Mouse (Mus musculus): ENCODE results near the gene Asna1.
A peak's percentile ranks its signal among the peaks of the same experiment; 100 is the strongest.

Asna1 gene

DNA sequence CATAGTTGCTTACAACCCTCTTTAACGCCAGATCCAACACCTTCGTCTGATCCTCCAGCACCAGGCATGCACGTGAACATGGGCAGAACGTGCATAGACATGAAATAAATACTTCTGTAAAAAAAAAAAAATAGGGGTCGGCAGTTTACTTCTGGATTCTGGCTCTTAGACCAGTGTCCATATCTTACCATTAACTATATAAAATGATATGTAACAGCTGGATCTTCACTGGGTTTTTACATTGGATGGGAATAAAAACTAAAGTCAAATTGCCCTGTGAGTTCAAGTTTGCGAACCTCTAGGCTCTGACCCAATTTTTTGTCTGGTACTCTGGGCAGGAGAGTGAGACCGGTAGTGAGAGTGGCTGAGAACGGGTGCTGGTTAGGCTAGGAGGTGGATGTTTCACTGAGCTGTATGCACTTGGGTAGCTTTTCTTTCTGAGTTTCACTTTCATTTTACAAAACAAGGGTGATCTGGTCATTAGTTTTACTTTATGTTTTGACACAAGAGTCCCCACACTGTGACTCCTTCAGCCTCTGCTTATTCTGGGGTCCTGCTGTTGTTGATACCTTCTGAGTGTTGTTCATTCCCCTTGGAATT, 50.4 kb downstream of the Asna1 start:
- peak; percentile 30 to 52 for DNase-seq (ENCODE audit: low spot score in 2 of 2)

DNA sequence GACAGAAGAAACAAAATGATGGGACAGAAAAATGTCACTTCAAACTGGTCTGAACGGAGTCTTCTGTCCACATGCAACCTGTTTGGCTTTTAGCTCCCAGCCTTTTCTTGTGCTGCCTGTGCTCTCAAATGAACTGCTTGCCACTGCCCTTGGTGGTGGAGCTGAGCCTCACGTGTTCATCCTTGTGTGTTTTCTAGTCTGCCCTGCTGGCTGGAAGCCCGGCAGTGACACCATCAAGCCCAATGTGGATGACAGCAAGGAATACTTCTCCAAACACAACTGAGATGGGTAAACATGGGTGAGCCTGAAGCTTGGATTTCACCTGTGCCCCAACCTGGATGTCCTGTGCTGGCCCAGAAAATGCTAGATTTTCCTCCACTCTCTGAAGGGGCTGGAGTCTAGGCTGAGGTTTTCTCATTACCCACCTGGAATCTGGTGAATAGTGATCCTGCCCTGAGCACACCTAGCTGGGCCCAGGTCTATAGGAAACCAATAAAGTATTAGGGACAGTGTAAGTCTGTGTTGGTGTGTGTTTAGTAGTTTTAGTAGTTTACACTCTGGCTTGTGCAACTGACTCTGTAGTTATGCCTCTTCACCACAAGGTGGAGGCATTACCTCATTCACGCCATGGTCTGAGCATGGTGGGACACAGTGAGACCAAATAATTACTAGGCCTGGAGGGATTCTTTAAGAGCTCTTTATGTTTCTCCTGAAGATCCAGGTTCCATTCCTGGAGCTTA, 51.1 kb downstream of the Asna1 start:
- DNase-seq (ENCODE audit: low spot score in 2 of 2): peak; percentile 59 to 65

GRCm38 (mm10) chr8:84973079-84973478, 52.0 kb downstream of the Asna1 start:
- DNase-seq (ENCODE audit: low spot score in 2 of 2): no peak

DNA sequence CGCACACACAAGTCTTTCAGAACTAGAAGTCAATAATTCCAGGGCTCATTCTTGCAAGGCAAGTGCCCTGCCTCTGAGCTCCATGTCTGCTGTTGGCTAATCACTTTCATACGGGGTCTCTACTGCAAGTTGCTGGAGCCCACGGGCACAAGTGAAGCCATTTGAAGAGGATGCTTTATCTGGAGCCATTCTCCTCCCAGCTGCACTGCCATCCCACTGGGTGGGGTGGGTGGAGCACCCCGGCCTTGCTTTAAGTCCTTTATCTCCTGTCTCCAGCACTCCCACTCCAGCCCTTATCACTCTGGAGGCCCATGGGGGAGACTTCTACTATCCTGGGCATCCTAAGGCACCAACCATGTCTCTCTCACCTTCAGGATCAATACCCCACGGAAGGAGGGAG, 54.2 kb downstream of the Asna1 start:
- DNase-seq (ENCODE audit: low spot score in 2 of 2): no peak

DNA sequence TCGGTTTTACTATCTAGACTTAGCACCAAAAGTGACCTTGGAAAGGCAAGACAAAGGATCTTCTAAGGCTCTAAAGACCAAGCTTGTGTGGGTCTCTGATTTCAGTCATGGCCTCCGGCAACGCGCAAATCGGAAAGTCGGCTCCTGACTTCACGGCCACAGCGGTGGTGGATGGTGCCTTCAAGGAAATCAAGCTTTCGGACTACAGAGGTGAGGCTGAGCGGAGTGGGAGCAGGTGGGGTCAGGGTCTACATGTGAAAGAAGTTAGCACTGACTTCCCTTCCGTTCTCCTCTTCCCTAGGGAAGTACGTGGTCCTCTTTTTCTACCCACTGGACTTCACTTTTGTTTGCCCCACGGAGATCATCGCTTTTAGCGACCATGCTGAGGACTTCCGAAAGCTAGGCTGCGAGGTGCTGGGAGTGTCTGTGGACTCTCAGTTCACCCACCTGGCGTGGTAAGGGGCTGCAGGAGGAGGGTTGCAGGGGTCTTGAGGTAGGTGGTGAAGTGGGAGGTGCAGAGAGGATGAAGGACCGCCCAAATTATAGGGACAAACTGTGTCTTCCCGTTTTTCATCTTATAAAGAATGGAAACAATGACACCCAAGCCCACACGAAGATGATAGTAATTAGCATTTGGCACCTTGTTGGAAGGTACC, 54.8 kb downstream of the Asna1 start:
- no peak for DNase-seq (ENCODE audit: low spot score in 2 of 2)

- peak; percentile 35 to 37 for DNase-seq (ENCODE audit: low spot score in 2 of 2)
Measured at GRCm38 (mm10) chr8:84969241-84970134, 55.6 kb downstream of the Asna1 start, which contains the start of the genes Gm49661, Prdx2 and Rnaseh2a. Gene Gm49661, minus strand, starts transcription at chr8:84969433. Gene Prdx2, plus strand, starts transcription at chr8:84969587. Gene Rnaseh2a, minus strand, starts transcription at chr8:84969767.

DNA sequence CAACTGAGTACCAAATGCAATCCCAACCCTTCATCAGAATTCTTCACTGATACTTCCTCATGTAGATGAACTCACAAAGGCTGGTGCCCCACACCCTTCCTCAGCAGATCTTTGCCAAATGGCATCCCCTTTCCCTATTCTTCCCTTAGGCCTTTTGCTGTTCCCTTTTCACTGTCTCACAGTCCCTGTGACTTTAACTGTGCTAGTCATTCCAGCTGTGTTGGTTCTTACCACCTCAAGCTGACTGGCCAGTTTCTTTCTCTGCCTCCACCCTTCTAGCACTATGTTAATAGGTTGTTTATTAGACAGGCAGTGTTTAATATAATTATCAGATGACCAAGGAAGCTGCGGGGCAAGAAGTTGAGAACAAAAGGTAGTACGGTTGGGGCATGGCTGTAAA, 56.4 kb downstream of the Asna1 start:
- no peak for DNase-seq (ENCODE audit: low spot score in 2 of 2)
